Mouse (Mus musculus) stomach, embryonic 14.5 days (tissue): ENCODE measurements around the gene Gas7. TPM values are rescaled to one million over a fixed set of nuclear protein-coding genes. Genes with fewer than 3 reads are reported as not detected.

ENCODE experiments used
- ATAC-seq: fragments of 200-750 bp; cut with Nextera tagmentation; 2 replicates; pipeline ENCODE4 v1.8.0; 2017; ENCODE audit warnings: low read depth, moderate TSS enrichment; ENCODE audit not compliant: insufficient number of reproducible peaks, insufficient read depth, low FRiP score
- H3K27ac ChIP-seq: fragments of 300-500 bp; sonication (generic); 2 replicates; pipeline ENCODE4 v1.5.1; 2014; ENCODE audit warnings: mild to moderate bottlenecking, low read length, moderate library complexity, mixed read lengths
- H3K27me3 ChIP-seq: fragments of 300-500 bp; sonication (generic); 2 replicates; pipeline ENCODE4 v1.6.1; 2014; ENCODE audit warnings: low read length, control low read depth, mixed read lengths; ENCODE audit not compliant: control insufficient read depth, insufficient read depth
- H3K36me3 ChIP-seq: fragments of 300-500 bp; sonication (generic); 2 replicates; pipeline ENCODE4 v1.6.1; 2014; ENCODE audit warnings: mild to moderate bottlenecking, control low read depth, low read length, moderate library complexity, mixed read lengths; ENCODE audit not compliant: control insufficient read depth, insufficient read depth
- H3K4me1 ChIP-seq: fragments of 300-500 bp; sonication (generic); 2 replicates; pipeline ENCODE4 v1.6.1; 2014; ENCODE audit warnings: low read length, control low read depth, mixed read lengths; ENCODE audit not compliant: control insufficient read depth, insufficient read depth
- H3K4me2 ChIP-seq: fragments of 300-500 bp; sonication (generic); replicated peaks from 2 replicates; pipeline ENCODE4 v1.6.1; 2014; ENCODE audit warnings: low read depth, low read length, control low read depth
- H3K4me3 ChIP-seq: fragments of 300-500 bp; sonication (generic); 2 replicates; pipeline ENCODE4 v1.5.1; 2014; ENCODE audit warnings: low read depth, low read length, control low read depth
- H3K9ac ChIP-seq: fragments of 300-500 bp; sonication (generic); replicated peaks from 2 replicates; pipeline ENCODE4 v1.6.1; 2014; ENCODE audit warnings: low read depth, mild to moderate bottlenecking, control low read depth, low read length, moderate library complexity, mixed read lengths
- H3K9me3 ChIP-seq: fragments of 300-500 bp; sonication (generic); 2 replicates; pipeline ENCODE4 v1.6.1; 2016; ENCODE audit warnings: low read depth, low read length, control low read depth; ENCODE audit not compliant: control insufficient read depth
- WGBS: fragments of 180-500 bp; shearing (Covaris S2); extraction: QIAGEN DNeasy Blood & Tissue Kit; methylation state at CpG from one replicate; pipeline ENCODE4 v1.1.7; 2014; 5-methylcytosine and 5-hydroxymethylcytosine counted together
- polyA plus RNA-seq: library from polyadenylated mRNA; unstranded; fragments of >200 nt; fragmentation: Nextera tagmentation; extraction: Ambion mirVana; gene quantifications from 2 replicates; pipeline ENCODE4 v1.2.1, GENCODE M21; 2014

The Gas7 gene
- polyA plus RNA-seq, 1 experiment from 2014 or later, result 15.6 TPM

DNA sequence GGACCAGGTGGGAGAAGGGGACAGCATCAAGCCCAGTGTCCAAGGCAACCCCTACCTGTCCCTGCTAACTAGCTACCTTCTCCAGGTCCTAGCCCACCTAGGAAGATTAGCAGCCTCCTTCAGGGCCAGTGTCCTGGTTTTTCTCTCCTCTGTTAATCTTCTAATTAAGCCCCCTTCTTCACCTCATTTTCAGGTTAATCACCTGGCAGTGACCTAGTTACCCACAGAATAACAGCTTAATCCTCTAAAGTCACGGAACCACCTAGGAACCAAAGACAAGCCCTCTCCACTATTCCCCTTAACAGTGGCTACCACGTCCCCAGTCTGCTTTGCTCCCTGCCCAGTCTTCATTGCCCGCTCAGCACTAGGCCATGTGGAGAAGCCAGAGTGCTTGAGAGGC is 226.6 kb downstream of the Gas7 start:
- no peak overlapping the region for H3K4me3 ChIP-seq
- no peaks in the 10 kb centered on the region for H3K27me3 ChIP-seq
- 86% methylated on average over 3 of the region's 3 CpGs for WGBS
- no peak overlapping the region for H3K4me2 ChIP-seq
- no peak overlapping the region for H3K9ac ChIP-seq
- no peaks in the 10 kb centered on the region for H3K4me1 ChIP-seq
- no peaks in the 10 kb centered on the region for H3K9me3 ChIP-seq
- no peak overlapping the region for H3K27ac ChIP-seq
- H3K36me3 ChIP-seq, result no peaks in the 10 kb centered on the region
- no peak for ATAC-seq

DNA sequence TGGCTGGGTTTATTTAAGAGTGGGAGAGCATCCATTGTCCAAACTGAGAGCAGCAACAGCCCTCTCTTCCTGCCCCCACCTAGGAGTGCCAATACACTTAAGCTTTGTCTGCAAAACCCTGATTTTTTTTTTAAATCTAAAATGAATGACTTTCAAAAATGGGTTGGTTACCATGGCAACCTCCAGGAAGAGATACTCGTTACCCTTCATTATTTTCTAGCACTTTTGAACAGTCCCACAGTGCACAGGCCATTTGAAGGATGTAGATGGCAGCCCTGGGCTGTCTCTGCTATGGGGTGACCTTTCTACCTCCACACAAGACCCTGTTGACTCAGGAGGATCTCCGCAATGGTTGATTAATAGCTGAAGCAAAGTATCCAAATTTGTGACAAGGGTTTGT is 230.9 kb downstream of the Gas7 start:
- Histone ChIP-seq H3K27ac (no peak overlapping the region), H3K4me1 (no peaks in the 10 kb centered on the region), H3K27me3 (no peaks in the 10 kb centered on the region), H3K4me2 (no peak overlapping the region), H3K9me3 (no peaks in the 10 kb centered on the region), H3K9ac (no peak overlapping the region), H3K4me3 (no peak overlapping the region), H3K36me3 (no peaks in the 10 kb centered on the region)
- no peak for ATAC-seq
- WGBS, result 77% methylated on average over 2 of the region's 2 CpGs

DNA sequence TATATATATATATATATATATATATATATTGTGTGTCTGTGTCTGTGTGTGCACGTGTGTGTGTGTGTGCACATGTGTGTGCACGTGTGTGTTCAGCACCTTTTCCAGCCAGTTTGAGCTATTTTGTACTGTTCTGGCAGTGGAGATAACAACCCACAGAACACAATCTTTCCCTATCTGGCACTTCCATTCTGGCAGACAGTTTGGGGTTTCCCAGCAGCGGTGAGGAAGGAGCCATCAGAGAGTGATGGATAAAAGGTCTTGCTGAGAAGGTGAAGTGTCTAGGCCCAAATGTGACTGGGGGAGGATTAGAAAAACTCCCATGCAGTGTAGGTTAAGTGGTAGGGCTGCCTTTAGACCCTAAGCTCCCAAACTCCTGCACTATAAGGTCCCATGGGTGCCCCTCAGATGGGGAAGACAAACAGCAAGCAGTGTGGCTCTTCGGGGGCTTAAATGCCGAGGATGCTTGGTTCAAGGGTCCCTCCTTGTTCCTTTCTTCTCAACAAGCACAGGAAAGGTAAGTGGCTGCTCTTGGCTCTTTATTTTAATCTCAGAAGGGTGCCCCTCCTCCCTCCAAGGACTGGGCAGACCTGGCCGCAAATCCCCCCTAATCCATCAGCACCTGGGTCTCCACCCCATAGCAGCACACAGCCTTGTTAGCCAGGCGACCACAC is 239.6 kb downstream of the Gas7 start, which contains the start of gene Rcvrn:
Gene Rcvrn, plus strand, starts transcription at position 624 of the 674 bp plus-strand sequence.
- Histone ChIP-seq H3K4me3 (no peak within 1 kb of the TSS), H3K4me1 (no peaks in the 10 kb centered on the region), H3K36me3 (no peaks in the 10 kb centered on the region), H3K4me2 (no peak within 1 kb of the TSS), H3K27me3 (no peaks in the 10 kb centered on the region), H3K9ac (no peak within 1 kb of the TSS), H3K9me3 (no peaks in the 10 kb centered on the region), H3K27ac (no peak within 1 kb of the TSS)
- WGBS, result 68% methylated on average over 7 of the region's 7 CpGs
- no peak for ATAC-seq

DNA sequence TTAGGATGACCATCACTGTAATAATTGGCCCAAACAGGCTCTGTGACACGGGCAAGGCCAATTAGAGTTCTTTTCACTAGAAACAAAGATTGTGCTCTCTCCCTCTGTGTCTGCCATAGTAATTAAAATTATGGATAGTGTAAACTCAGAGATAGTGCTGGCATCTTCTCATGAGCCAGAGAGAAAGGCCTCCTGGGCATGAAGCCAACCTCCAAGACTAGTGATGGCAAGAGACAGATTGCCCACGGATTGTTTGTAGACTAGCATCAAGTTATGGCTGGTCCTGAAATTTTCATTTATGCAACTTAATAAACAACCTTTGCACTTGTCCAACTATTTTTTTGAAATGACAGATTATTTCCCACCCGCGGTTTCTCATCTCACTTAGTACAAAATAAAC is 257.7 kb downstream of the Gas7 start:
- Histone ChIP-seq H3K9me3 (no peaks in the 10 kb centered on the region), H3K27me3 (no peaks in the 10 kb centered on the region), H3K4me3 (no peak overlapping the region), H3K4me2 (no peak overlapping the region), H3K9ac (no peak overlapping the region), H3K4me1 (no peaks in the 10 kb centered on the region), H3K36me3 (no peaks in the 10 kb centered on the region), H3K27ac (no peak overlapping the region)
- 68% methylated on average over 4 of the region's 4 CpGs for WGBS
- no peak for ATAC-seq

DNA sequence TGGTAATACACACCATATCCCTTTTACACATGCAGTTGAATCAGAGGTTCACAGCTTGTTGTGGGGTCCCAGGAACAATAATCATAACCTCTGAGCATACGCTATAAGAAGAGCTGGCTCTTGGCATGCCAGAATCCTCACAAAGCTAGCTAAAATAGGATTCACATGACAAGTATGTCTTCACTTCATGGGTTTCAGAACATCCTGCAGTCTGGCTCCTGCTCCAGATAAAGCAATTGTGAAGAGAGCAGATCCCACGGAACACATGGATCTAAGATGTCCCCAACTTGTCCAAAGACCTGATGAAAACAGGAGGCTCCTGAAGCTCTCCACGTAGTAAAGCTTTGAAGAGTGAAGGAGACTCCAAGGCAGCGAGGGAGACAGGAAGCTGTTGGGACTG is 260.1 kb downstream of the Gas7 start:
- 85% methylated on average over 4 of the region's 4 CpGs for WGBS
- no peaks in the 10 kb centered on the region for H3K36me3 ChIP-seq
- no peaks in the 10 kb centered on the region for H3K4me1 ChIP-seq
- H3K27me3 ChIP-seq, result no peaks in the 10 kb centered on the region
- no peak overlapping the region for H3K4me3 ChIP-seq
- no peak overlapping the region for H3K9ac ChIP-seq
- no peak for ATAC-seq
- no peak overlapping the region for H3K4me2 ChIP-seq
- H3K9me3 ChIP-seq, result no peaks in the 10 kb centered on the region
- no peak overlapping the region for H3K27ac ChIP-seq

DNA sequence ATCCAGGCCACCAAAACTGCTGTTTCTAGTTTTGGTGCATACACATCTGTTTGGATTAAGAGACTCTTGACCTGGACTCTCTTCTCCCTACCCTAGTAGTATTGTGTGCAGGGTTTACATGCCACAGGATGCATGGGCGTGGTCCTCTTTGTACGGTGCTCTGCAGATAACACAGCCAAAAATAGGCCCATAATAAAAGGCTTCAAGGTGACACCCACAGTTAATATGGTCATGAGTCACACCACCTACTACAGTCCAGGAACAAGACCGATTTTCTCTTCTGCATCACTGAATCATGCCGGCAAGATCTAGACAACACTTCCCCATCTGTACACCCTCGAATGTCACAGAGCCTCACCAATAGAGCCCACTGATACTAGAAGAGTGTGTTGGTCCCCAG is 266.2 kb downstream of the Gas7 start:
- Histone ChIP-seq H3K9me3 (no peaks in the 10 kb centered on the region), H3K9ac (no peak overlapping the region), H3K4me1 (no peaks in the 10 kb centered on the region), H3K4me2 (no peak overlapping the region), H3K36me3 (no peaks in the 10 kb centered on the region), H3K4me3 (no peak overlapping the region), H3K27me3 (no peaks in the 10 kb centered on the region), H3K27ac (no peak overlapping the region)
- ATAC-seq, result no peak
- 86% methylated on average over 5 of the region's 5 CpGs for WGBS

DNA sequence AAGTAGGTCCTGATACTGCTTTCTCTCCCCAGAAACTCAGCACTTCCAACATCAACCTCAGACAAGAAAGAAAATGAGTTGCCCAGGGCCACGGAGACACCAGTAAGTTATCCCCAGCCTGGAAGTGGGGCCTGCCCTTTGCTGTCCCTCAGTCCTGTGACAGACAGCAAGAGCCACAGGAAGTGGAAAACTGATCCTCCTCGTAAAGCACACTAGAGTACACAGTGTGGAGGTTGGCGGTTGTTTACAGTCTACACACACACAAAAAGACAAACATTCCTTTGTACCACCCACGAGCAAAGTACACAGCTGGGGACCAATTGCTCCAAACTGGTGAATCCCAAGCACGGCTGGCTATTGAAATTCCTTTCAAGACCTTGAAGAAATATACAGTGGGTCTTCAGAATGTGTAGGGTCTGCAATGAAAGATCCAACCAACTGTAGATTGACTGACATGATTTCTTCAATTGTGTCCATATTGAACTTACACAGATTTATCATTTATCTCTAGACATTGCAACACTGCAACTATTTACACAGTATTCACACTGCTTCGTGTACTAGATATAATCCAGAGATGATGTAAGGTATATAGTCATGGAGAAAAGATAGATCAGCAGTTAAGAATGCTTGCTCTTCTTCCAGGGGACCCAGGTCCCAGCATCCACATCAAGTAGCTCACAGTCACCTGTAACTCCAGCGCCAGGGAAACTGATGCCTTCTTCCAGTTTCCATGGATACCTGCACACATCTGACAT is 267.3 kb downstream of the Gas7 start:
- Histone ChIP-seq H3K4me3 (no peak overlapping the region), H3K4me2 (no peak overlapping the region), H3K27me3 (no peaks in the 10 kb centered on the region), H3K4me1 (no peaks in the 10 kb centered on the region), H3K27ac (no peak overlapping the region), H3K36me3 (no peaks in the 10 kb centered on the region), H3K9me3 (no peaks in the 10 kb centered on the region), H3K9ac (no peak overlapping the region)
- 39% methylated on average over 7 of the region's 7 CpGs for WGBS
- ATAC-seq, result no peak

DNA sequence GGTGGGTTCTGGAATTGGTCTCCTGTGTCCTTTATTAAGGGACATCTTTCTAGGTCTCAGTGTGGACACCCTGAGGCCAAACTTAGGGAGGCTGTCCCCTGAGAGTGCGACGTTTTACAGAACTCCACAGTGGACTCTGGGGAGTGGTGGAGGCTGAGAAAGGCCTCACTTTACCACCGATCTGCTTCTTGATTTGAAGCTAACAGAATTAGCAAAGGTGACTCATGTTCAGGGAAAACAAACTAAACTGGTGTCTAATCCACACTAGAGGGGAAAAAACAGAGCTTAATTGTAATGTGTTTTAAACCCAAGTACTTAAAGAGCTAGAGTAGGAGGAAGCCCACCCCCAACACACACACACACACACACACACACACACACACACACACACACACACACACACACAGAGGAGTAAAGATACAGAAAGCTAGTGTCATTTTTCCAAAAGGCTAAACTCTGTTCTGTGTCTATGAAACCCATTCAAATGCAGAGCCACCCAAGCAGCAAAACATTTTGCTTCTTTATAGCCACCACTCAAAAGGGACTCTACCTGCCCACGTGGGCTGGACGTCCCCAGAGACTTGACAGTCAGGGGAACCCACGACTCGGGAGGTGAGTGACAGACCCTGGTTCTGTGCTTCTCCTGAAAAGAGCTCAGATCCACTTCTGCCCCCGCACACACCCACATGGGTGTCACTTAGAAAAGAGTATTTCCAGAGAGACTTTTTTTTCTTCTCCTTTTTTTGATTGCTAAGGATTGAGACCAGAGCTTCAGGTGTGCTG is 268.2 kb downstream of the Gas7 start:
- Histone ChIP-seq H3K36me3 (no peaks in the 10 kb centered on the region), H3K4me3 (no peak overlapping the region), H3K9me3 (no peaks in the 10 kb centered on the region), H3K27me3 (no peaks in the 10 kb centered on the region), H3K4me1 (no peaks in the 10 kb centered on the region), H3K9ac (no peak overlapping the region), H3K27ac (no peak overlapping the region), H3K4me2 (no peak overlapping the region)
- 71% methylated on average over 8 of the region's 8 CpGs for WGBS
- ATAC-seq, result no peak
